Mouse (Mus musculus) olfactory bulb, adult 2 months (tissue): Measurements from ENCODE around the gene Cox19. TPM values are rescaled to one million over a fixed set of nuclear protein-coding genes. Genes with fewer than 3 reads are reported as not detected.

Experiments used
- H3K27ac ChIP-seq: fragments of 200-500 bp; 2 replicates; pipeline ENCODE4 v1.5.1; 2012; ENCODE audit warnings: low read depth, low read length; ENCODE audit not compliant: insufficient read depth
- H3K4me1 ChIP-seq: fragments of 200-500 bp; 2 replicates; pipeline ENCODE4 v1.6.1; 2012; ENCODE audit warnings: low read length; ENCODE audit not compliant: control insufficient read depth, insufficient read depth
- H3K4me3 ChIP-seq: fragments of 200-500 bp; 2 replicates; pipeline ENCODE4 v1.5.1; 2012; ENCODE audit warnings: mild to moderate bottlenecking, low read depth, low read length, moderate library complexity; ENCODE audit not compliant: insufficient read depth
- CTCF ChIP-seq: fragments of 200-500 bp; IDR thresholded peaks from 2 replicates; pipeline ENCODE4 v1.5.1; 2012; ENCODE audit warnings: low read depth, mild to moderate bottlenecking, low read length, moderate library complexity; ENCODE audit not compliant: insufficient read depth
- POLR2A ChIP-seq: fragments of 200-500 bp; IDR thresholded peaks from 2 replicates; pipeline ENCODE4 v1.6.1; 2012; ENCODE audit warnings: mild to moderate bottlenecking, low read depth, low read length, moderate library complexity; ENCODE audit not compliant: insufficient read depth
- WGBS: fragments of 180-500 bp; shearing (Covaris S2); methylation state at CpG from one replicate; pipeline ENCODE4 v1.1.7; 2018; 5-methylcytosine and 5-hydroxymethylcytosine counted together
- polyA plus RNA-seq: library from polyadenylated mRNA; stranded (reverse); fragments of >200 nt; gene quantifications from 2 replicates; pipeline ENCODE4 v1.2.4, GENCODE M21; 2012; ENCODE audit warnings: low replicate concordance; ENCODE audit not compliant: missing spikeins, insufficient read depth, insufficient read length

Cox19 gene
- polyA plus RNA-seq, 1 experiment: not detected

- TF ChIP-seq POLR2A (no peak), CTCF (no peak)
- Histone ChIP-seq H3K4me1 (peaks cover 24% of the 10 kb centered on the region), H3K27ac (no peak overlapping the region), H3K4me3 (no peak overlapping the region)
- WGBS: 72% methylated on average over 1 of the region's 1 CpGs
Observed at GRCm38 (mm10) chr5:139365827-139366226, 14.6 kb upstream of the Cox19 start.

- 0 out of 2 replicates have a peak overlapping the region, but pooled peaks have one; percentile 17 for H3K27ac ChIP-seq
- TF ChIP-seq POLR2A: no peak
- no peak for TF ChIP-seq CTCF
- H3K4me3 ChIP-seq: no peak overlapping the region
- H3K4me1 ChIP-seq: peaks cover 20% of the 10 kb centered on the region
- WGBS: 41% methylated on average over 5 of the region's 5 CpGs
Observed at GRCm38 (mm10) chr5:139364911-139365571, 13.8 kb upstream of the Cox19 start.

- WGBS: 23% methylated on average over 12 of the region's 12 CpGs
- TF ChIP-seq POLR2A: no peak
- TF ChIP-seq CTCF: no peak
- Histone ChIP-seq H3K27ac (0 out of 2 replicates have a peak overlapping the region, but pooled peaks have one; percentile 17), H3K4me1 (peaks cover 20% of the 10 kb centered on the region), H3K4me3 (no peak overlapping the region)
Observed at GRCm38 (mm10) chr5:139364260-139364910, 13.2 kb upstream of the Cox19 start.

- WGBS: 21% methylated on average over 7 of the region's 7 CpGs
- no peak for TF ChIP-seq CTCF
- no peak for TF ChIP-seq POLR2A
Observed at GRCm38 (mm10) chr5:139363858-139364257, 12.6 kb upstream of the Cox19 start.

DNA sequence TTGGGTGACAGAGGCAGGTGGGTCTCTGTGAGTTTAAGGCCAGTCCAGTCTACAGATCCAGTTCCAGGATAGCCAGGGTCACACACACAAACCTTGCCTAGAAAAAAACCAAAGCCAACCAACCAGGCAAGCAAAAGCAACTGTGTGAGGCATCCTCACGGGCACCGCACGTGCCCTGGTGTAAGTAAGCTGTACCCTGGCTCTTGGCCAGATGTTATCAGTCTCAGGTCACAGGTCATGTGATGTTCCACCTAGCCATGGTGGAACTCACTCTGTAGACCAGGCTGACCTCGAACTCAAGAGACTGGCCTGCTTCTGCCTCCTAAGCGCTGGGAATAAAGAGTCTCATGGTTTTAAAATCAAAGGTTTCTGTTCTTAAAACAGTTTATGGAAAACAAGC lies 8.0 kb upstream of the Cox19 start:
- Histone ChIP-seq H3K4me3 (no peak overlapping the region), H3K27ac (no peak overlapping the region), H3K4me1 (peaks cover under 1% of the 10 kb centered on the region)
- TF ChIP-seq CTCF: no peak
- no peak for TF ChIP-seq POLR2A
- 93% methylated on average over 5 of the region's 5 CpGs for WGBS

More at GRCm38 (mm10) chr5:139363858-139364257, 12.6 kb upstream of the Cox19 start:
- no peak overlapping the region for H3K27ac ChIP-seq
- H3K4me3 ChIP-seq: no peak overlapping the region
- H3K4me1 ChIP-seq: peaks cover 20% of the 10 kb centered on the region

GRCm38 (mm10) chr5:139358653-139359052 lies 7.4 kb upstream of the Cox19 start:
- TF ChIP-seq POLR2A (no peak), CTCF (peak; percentile 40; the same call in 1 of the 2 replicates)
- Histone ChIP-seq H3K4me1 (no peaks in the 10 kb centered on the region; the same call in 1 of the 2 replicates), H3K4me3 (no peak overlapping the region), H3K27ac (no peak overlapping the region)
- 80% methylated on average over 2 of the region's 2 CpGs for WGBS

- 37% methylated on average over 19 of the region's 19 CpGs for WGBS
- no peak for TF ChIP-seq POLR2A
- peak; percentile 94 for TF ChIP-seq CTCF
- Histone ChIP-seq H3K4me3 (no peak overlapping the region), H3K27ac (no peak overlapping the region), H3K4me1 (peaks cover 4% of the 10 kb centered on the region)
Observed at GRCm38 (mm10) chr5:139355235-139355772, 4.1 kb upstream of the Cox19 start.

DNA sequence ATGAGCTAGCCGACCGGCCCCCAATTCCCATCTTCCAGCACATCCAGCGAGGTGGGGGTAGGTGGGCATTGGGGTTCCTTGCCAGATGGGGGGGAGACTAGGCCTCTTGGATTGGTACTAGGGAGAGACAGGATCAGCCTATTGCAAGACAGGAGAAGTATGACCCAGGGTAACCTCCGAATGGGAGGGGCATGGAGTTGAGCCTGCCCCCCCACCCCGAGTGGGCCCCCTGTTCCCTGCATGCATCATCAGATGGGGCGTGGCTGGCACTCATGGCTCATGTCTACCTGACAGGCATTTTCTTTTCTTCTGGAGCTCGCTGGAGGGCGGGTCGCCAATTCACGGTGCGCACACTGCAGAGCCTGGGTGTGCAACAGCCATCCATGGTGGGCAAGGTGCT lies 2.7 kb upstream of the Cox19 start:
- 89% methylated on average over 11 of the region's 11 CpGs for WGBS
- TF ChIP-seq POLR2A (no peak), CTCF (no peak)
- H3K4me3 ChIP-seq: no peak overlapping the region
- H3K27ac ChIP-seq: no peak overlapping the region
- H3K4me1 ChIP-seq: peaks cover 5% of the 10 kb centered on the region

DNA sequence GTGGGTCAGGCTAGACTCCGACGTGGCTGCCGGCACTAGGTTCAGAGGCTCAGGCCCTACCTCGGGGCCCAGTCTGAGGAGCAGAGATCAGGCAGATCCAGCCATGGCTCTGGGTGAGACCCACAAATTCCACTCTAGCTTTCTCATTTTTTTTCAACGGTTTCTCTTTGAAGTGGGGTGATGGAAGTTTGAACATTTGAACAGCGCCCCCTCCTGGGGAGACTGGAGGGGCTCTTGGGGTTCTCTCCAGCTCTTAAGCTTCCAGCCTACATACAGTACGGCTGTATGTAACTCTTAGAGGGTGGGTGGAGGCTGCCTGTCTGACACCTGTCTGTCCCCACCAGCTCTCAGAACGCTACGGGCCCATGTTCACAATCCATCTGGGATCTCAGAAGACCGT lies 2.3 kb upstream of the Cox19 start:
- 60% methylated on average over 10 of the region's 10 CpGs for WGBS
- Histone ChIP-seq H3K27ac (no peak overlapping the region), H3K4me3 (no peak overlapping the region), H3K4me1 (peaks cover 5% of the 10 kb centered on the region)
- TF ChIP-seq CTCF (peak; percentile 20; the same call in 1 of the 2 replicates), POLR2A (no peak)
